Mouse (Mus musculus) limb, embryonic 14.5 days (tissue): ENCODE measurements around the gene Hgfac. TPM values are rescaled to one million over a fixed set of nuclear protein-coding genes. Genes with fewer than 3 reads are reported as not detected.

ENCODE experiments used
- ATAC-seq: fragments of 200-750 bp; cut with Nextera tagmentation; 2 replicates; pipeline ENCODE4 v1.8.0; 2017; ENCODE audit warnings: low read depth, moderate number of reproducible peaks, moderate TSS enrichment; ENCODE audit not compliant: low FRiP score
- DNase-seq: peaks from one replicate; pipeline ENCODE4 v3.0.0-alpha.2; 2015; ENCODE audit warnings: low spot score
- H3K27ac ChIP-seq: fragments of 300-500 bp; sonication (generic); replicated peaks from 2 replicates; pipeline ENCODE4 v1.5.1; 2014; ENCODE audit warnings: low read depth, mild to moderate bottlenecking, low read length, moderate library complexity, mixed read lengths
- H3K27me3 ChIP-seq: fragments of 300-500 bp; sonication (generic); 2 replicates; pipeline ENCODE4 v1.6.1; 2014; ENCODE audit warnings: low read length, mixed read lengths; ENCODE audit not compliant: control insufficient read depth, insufficient read depth
- H3K36me3 ChIP-seq: fragments of 300-500 bp; sonication (generic); 2 replicates; pipeline ENCODE4 v1.6.1; 2014; ENCODE audit warnings: mild to moderate bottlenecking, low read length, moderate library complexity, mixed read lengths; ENCODE audit not compliant: control insufficient read depth, insufficient read depth
- H3K4me1 ChIP-seq: fragments of 300-500 bp; sonication (generic); 2 replicates; pipeline ENCODE4 v1.6.1; 2014; ENCODE audit warnings: antibody characterized with exemption, low read length, mixed read lengths; ENCODE audit not compliant: control insufficient read depth, insufficient read depth
- H3K4me2 ChIP-seq: fragments of 300-500 bp; sonication (generic); replicated peaks from 2 replicates; pipeline ENCODE4 v1.6.1; 2014; ENCODE audit warnings: low read depth, mild to moderate bottlenecking, low read length, moderate library complexity; ENCODE audit not compliant: severe bottlenecking
- H3K4me3 ChIP-seq: fragments of 300-500 bp; sonication (generic); replicated peaks from 2 replicates; pipeline ENCODE4 v1.5.1; 2014; ENCODE audit warnings: low read length
- H3K9ac ChIP-seq: fragments of 300-500 bp; sonication (generic); 2 replicates; pipeline ENCODE4 v1.6.1; 2014; ENCODE audit warnings: mild to moderate bottlenecking, low read depth, low read length, moderate library complexity; ENCODE audit not compliant: severe bottlenecking
- H3K9me3 ChIP-seq: fragments of 300-500 bp; sonication (generic); 2 replicates; pipeline ENCODE4 v1.6.1; 2016; ENCODE audit warnings: low read length; ENCODE audit not compliant: control insufficient read depth
- POLR2A ChIP-seq: fragments of 200-500 bp; IDR thresholded peaks from 2 replicates; pipeline ENCODE4 v1.8.0; 2012; ENCODE audit warnings: inconsistent platforms, mild to moderate bottlenecking, moderate library complexity, borderline replicate concordance; ENCODE audit not compliant: insufficient read depth, insufficient read length; ENCODE audit errors: extremely low read depth
- WGBS: fragments of 180-500 bp; shearing (Covaris S2); extraction: QIAGEN DNeasy Blood & Tissue Kit; methylation state at CpG from one replicate; pipeline ENCODE4 v1.1.7; 2014; 5-methylcytosine and 5-hydroxymethylcytosine counted together
- polyA plus RNA-seq, 2 experiments: library from polyadenylated mRNA; depleted of rRNA in 1 of 2; stranded (reverse) in 1 of 2; unstranded in 1 of 2; fragments of >200 nt; fragmentation: Nextera tagmentation in 1 of 2; extraction: Ambion mirVana in 1 of 2; gene quantifications; 2 replicates each; pipeline versions ENCODE4 v1.2.1 to v1.2.3; 2012 to 2014

Hgfac gene
- polyA plus RNA-seq, 2 experiments = 0.28 to 2.8 TPM

DNA sequence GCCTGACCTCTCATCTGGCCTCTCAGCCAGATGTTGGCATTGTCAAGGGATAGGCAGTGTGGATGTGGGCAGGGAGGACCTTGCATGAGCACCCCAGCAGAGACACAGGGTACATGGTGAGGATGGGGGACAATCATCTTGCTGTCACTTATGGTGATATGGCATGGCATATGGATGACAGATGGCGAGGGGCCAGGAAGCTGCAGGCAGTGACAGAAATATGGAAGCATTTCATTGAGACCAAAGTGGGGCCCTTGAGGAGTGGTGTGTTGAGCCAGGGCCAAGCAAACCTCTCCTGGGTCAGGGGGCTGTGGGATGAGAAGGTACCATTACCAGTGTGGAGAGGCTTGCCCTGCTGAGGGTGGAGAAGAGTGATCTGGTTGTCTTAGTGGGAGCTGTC is 35.1 kb downstream of the Hgfac start:
- no peaks in the 10 kb centered on the region for H3K36me3 ChIP-seq
- no peak for DNase-seq
- H3K9ac ChIP-seq = no peak overlapping the region
- H3K4me2 ChIP-seq = no peak overlapping the region
- H3K27ac ChIP-seq = no peak overlapping the region
- WGBS = 80% methylated on average over 1 of the region's 1 CpGs
- H3K9me3 ChIP-seq = no peaks in the 10 kb centered on the region
- H3K4me1 ChIP-seq = no peaks in the 10 kb centered on the region
- H3K27me3 ChIP-seq = 0 out of 2 replicates have a peak, but pooled peaks cover 8% of the 10 kb centered on the region
- ATAC-seq = no peak
- no peak overlapping the region for H3K4me3 ChIP-seq
- no peak for TF ChIP-seq POLR2A

DNA sequence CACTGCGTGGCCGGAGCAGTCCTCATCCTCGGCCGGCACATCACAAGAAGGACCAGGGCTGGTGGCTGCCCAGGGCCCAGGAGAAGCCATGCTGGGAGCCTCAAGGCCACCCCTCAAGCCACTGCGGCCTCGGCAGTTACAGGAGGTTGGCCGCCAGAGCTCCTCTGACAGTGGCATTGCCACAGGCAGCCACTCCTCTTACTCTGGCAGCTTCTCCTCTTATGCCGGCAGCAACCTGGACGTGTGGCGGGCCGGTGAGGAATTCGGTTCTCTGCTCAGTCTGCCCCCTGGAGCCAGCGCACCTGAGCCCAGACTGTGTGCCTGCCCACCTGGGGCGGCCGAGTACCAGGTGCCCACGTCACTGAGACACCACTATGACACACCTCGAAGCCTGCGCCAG is 37.8 kb downstream of the Hgfac start:
- no peak overlapping the region for H3K9ac ChIP-seq
- ATAC-seq = no peak

DNA sequence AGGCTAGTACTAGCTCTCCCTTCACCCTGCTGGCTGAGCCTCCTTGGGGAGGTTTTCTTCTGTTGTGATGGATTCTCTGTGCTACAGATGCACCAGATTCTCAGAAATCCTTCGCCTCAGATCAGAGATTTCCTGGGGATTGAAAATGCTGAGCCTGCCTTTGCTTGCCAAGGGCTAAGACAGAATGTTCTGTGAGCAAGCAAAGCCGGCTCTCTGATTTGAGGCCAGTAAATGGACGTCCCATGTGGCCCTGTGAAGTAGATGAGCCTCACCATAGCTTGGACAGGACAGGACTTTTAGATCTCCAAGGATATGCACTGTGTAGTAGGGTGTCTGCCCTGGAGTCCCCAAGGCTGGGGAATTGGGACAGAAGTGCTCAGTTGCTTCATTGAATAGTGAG is 43.6 kb downstream of the Hgfac start:
- Histone ChIP-seq H3K9ac (no peak overlapping the region), H3K36me3 (no peaks in the 10 kb centered on the region), H3K4me3 (no peak overlapping the region), H3K4me1 (no peaks in the 10 kb centered on the region), H3K9me3 (no peaks in the 10 kb centered on the region), H3K4me2 (no peak overlapping the region), H3K27ac (no peak overlapping the region), H3K27me3 (no peaks in the 10 kb centered on the region)
- WGBS = 69% methylated on average over 3 of the region's 3 CpGs
- no peak for DNase-seq
- TF ChIP-seq POLR2A = no peak
- ATAC-seq = no peak

More for the DNA sequence above, 37.8 kb downstream of the Hgfac start:
- WGBS = 42% methylated on average over 18 of the region's 18 CpGs
- H3K4me2 ChIP-seq = no peak overlapping the region
- H3K27me3 ChIP-seq = 0 out of 2 replicates have a peak, but pooled peaks cover 8% of the 10 kb centered on the region
- no peaks in the 10 kb centered on the region for H3K36me3 ChIP-seq
- TF ChIP-seq POLR2A = no peak
- DNase-seq = no peak
- H3K27ac ChIP-seq = no peak overlapping the region
- no peaks in the 10 kb centered on the region for H3K9me3 ChIP-seq
- no peaks in the 10 kb centered on the region for H3K4me1 ChIP-seq
- no peak overlapping the region for H3K4me3 ChIP-seq

DNA sequence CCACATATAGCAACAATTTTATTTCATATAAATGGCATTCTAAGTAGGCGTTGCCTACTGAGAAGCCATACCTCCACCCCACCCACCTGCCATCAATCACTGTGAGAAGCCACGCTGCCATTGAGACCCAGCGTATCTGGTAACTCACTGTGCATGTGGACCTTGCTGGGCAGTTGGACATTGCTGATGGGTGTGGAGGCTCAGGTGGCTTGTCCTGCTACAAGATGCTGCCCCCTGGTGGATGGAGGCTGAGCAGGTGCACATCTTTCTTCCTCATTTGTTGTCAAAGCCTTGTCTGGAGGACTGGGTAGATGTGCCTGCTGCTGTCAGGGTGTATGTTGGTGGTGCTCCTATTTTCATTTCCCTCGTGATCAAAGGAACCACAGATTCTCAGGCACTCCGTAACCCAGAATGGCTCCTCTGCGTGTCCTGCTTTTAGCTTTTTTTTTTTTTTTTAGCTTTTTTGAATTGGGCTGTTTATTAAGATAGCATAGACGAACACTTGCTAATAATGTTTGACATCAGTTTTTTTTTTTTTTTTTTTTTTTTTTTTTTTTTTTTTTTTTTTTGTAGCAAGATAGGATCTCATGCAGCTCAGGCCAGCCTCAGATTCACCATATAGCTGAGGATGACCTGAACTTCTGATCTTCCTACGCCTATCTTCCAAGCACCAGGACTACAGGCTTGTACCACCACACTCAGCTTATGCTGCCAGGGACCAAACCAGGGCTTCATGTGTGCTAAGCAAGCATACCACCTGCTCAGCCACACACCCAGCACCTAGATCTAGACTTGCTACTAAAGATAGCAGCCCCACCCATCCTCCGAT is 47.7 kb downstream of the Hgfac start:
- H3K27me3 ChIP-seq = no peaks in the 10 kb centered on the region
- no peaks in the 10 kb centered on the region for H3K9me3 ChIP-seq
- ATAC-seq (peak; percentile 35; the same call in 1 of the 2 replicates), DNase-seq (peak; percentile 13)
- 67% methylated on average over 9 of the region's 9 CpGs for WGBS
- peaks cover 27% of the 10 kb centered on the region for H3K36me3 ChIP-seq
- H3K4me1 ChIP-seq = no peaks in the 10 kb centered on the region
- H3K9ac ChIP-seq = no peak overlapping the region
- no peak for TF ChIP-seq POLR2A
- no peak overlapping the region for H3K4me3 ChIP-seq
- no peak overlapping the region for H3K27ac ChIP-seq
- H3K4me2 ChIP-seq = no peak overlapping the region

DNA sequence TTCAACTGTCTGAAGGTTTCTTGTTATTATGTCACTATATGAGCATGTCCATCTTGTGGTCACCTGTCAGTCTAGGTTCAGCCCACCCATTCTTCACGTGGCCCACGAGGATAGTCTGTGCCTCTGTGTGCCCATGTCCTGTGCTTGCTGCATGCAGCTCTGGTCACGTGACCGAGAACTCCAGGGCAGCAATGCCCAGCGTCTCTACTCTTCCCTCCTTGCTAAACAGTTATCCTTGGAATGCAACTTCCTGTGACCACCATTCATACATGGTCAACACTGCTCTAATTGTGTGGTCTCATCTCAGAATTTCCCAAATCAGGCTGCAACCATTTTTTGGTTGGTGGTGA is 48.3 kb downstream of the Hgfac start:
- H3K9ac ChIP-seq = no peak overlapping the region
- 82% methylated on average over 5 of the region's 5 CpGs for WGBS
- ATAC-seq = no peak

More for the DNA sequence above, 48.3 kb downstream of the Hgfac start:
- peaks cover 32% of the 10 kb centered on the region for H3K36me3 ChIP-seq
- no peaks in the 10 kb centered on the region for H3K9me3 ChIP-seq
- H3K4me3 ChIP-seq = no peak overlapping the region
- H3K4me1 ChIP-seq = no peaks in the 10 kb centered on the region
- DNase-seq = no peak
- H3K27ac ChIP-seq = no peak overlapping the region
- H3K4me2 ChIP-seq = no peak overlapping the region
- no peaks in the 10 kb centered on the region for H3K27me3 ChIP-seq
- no peak for TF ChIP-seq POLR2A
